Mouse (Mus musculus) forebrain, embryonic 16.5 days (tissue): ENCODE results near the gene Mybbp1a. TPM values are rescaled to one million over a fixed set of nuclear protein-coding genes. Genes with fewer than 3 reads are reported as not detected.

ENCODE experiments used
- ATAC-seq: fragments of 200-750 bp; cut with Nextera tagmentation; 2 replicates; pipeline ENCODE4 v1.8.0; 2017; ENCODE audit warnings: mild to moderate bottlenecking, moderate library complexity
- H3K27ac ChIP-seq: fragments of 300-500 bp; sonication (generic); 2 replicates; pipeline ENCODE4 v1.5.1; 2014; ENCODE audit warnings: low read length, control low read depth
- H3K27me3 ChIP-seq: fragments of 300-500 bp; sonication (generic); replicated peaks from 2 replicates; pipeline ENCODE4 v1.6.1; 2014; ENCODE audit warnings: low read length; ENCODE audit not compliant: control insufficient read depth, insufficient read depth
- H3K36me3 ChIP-seq: fragments of 300-500 bp; sonication (generic); 2 replicates; pipeline ENCODE4 v1.6.1; 2014; ENCODE audit not compliant: control insufficient read depth, insufficient read depth
- H3K4me1 ChIP-seq: fragments of 300-500 bp; sonication (generic); replicated peaks from 2 replicates; pipeline ENCODE4 v1.6.1; 2014; ENCODE audit warnings: low read length; ENCODE audit not compliant: control insufficient read depth, insufficient read depth
- H3K4me2 ChIP-seq: fragments of 300-500 bp; sonication (generic); 2 replicates; pipeline ENCODE4 v1.6.1; 2014; ENCODE audit warnings: mild to moderate bottlenecking, low read length, control low read depth
- H3K4me3 ChIP-seq: fragments of 300-500 bp; sonication (generic); replicated peaks from 2 replicates; pipeline ENCODE4 v1.5.1; 2014; ENCODE audit warnings: mild to moderate bottlenecking, low read length, control low read depth
- H3K9ac ChIP-seq: fragments of 300-500 bp; sonication (generic); replicated peaks from 2 replicates; pipeline ENCODE4 v1.6.1; 2014; ENCODE audit warnings: low read depth, low read length, control low read depth
- H3K9me3 ChIP-seq: fragments of 300-500 bp; sonication (generic); 2 replicates; pipeline ENCODE4 v1.6.1; 2016; ENCODE audit warnings: low read length; ENCODE audit not compliant: control insufficient read depth
- WGBS: fragments of 180-500 bp; shearing (Covaris S2); extraction: QIAGEN DNeasy Blood & Tissue Kit; methylation state at CpG from one replicate; pipeline ENCODE4 v1.1.7; 2014; 5-methylcytosine and 5-hydroxymethylcytosine counted together
- polyA plus RNA-seq: library from polyadenylated mRNA; unstranded; fragments of >200 nt; fragmentation: Nextera tagmentation; extraction: Ambion mirVana; gene quantifications from 2 replicates; pipeline ENCODE4 v1.2.1, GENCODE M21; 2015

The Mybbp1a gene
- polyA plus RNA-seq, 1 experiment from 2014 or later = 98.2 TPM

DNA sequence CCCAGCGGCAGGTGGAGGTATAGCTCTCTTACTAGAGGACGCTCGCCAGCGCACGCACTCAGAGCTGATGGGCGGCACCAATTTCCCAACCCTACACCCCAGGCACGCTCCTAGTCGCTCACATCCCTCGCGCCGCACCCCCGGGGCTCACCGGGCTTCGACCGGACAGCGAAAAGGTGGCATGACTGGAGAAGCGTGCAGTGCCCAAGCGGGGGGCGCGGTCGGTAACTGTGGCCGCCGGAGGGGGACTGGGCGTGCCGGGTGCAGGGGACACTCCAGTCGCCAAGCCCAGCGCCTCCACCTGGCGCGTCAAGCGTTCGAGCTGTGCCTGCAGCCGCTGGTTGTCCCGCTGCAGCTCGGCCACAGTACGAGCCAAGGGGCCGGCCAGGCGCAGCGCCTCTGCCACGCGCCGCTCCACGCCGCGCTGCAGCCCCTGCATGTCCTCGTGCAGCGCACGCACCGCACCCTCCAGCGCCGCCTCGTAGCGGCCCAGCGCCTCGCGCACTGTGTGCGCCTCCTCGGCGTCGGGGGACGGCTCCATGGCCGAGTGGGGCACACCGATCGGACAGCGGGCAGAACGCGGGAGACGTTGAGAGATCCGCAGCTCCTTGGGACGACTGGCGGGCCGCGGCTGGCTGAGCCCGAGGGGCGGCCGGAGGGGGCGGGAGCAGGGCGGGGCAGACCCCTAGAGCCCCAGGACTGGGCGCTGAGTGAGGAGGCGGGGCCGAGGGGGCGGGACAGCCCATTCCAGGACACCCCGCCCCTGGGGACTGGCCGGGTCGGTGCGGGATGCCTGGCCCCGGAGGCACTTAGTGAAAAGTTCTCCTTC lies 29.8 kb upstream of the Mybbp1a start, which contains the start of gene Smtnl2:
Gene Smtnl2, minus strand, starts transcription at position 621 of the 829 bp plus-strand sequence.
- H3K4me3 ChIP-seq = peak within 1 kb of the TSS; percentile 63
- H3K9ac ChIP-seq = peak within 1 kb of the TSS; percentile 70
- peak within 1 kb of the TSS; percentile 95 for H3K4me2 ChIP-seq
- 0 out of 2 replicates have a peak, but pooled peaks cover 2% of the 10 kb centered on the region for H3K27me3 ChIP-seq
- no peaks in the 10 kb centered on the region for H3K36me3 ChIP-seq
- no peak within 1 kb of the TSS for H3K27ac ChIP-seq
- H3K4me1 ChIP-seq = peaks cover 14% of the 10 kb centered on the region
- ATAC-seq = peak; percentile 87
- H3K9me3 ChIP-seq = no peaks in the 10 kb centered on the region
- under 1% methylated on average over 71 of the region's 86 CpGs for WGBS

DNA sequence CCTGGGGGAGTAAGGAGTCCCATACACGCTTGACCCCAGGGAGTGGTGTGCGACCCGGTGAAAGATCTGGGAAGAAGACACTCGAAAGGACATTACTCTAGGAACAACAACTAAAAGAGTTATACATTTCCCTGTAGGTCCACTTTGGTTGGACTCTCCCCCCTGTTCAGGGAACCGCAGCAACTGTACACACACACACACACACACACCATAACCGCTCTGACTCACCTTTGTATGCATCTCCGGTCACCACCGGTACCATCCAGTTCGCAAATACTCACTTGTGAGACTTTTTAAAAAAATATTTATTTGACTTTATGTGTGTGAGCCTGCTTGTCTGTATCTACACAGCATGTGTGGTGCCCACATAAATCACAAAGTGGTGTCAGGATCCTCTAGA lies 29.2 kb upstream of the Mybbp1a start:
- Histone ChIP-seq H3K36me3 (no peaks in the 10 kb centered on the region), H3K4me2 (peak overlapping the region; percentile 95), H3K4me3 (peak overlapping the region; percentile 63), H3K4me1 (peaks cover 14% of the 10 kb centered on the region), H3K27me3 (0 out of 2 replicates have a peak, but pooled peaks cover 2% of the 10 kb centered on the region), H3K27ac (no peak overlapping the region), H3K9me3 (no peaks in the 10 kb centered on the region), H3K9ac (no peak overlapping the region; the same call in 1 of the 2 replicates)
- WGBS = 32% methylated on average over 9 of the region's 9 CpGs
- ATAC-seq = no peak

DNA sequence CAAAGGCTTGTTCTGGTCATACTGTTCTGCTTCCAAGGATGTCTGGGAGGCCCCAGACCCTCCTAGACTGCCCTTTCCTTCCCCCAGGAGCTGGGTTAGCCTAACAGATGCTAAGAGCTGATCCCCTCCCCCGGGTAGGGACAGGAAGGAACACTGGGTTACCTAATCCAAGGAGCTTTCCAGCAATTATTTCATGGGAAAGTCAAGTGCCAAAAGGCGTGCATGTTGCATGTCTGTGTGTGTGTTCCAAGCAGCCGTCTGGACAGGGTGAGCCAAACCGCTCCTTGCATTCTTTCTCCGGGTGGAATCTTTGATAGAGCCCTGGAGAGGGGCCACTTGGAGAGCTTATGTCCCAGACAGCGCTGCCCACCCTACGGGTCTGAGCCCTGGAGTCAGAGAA lies 28.1 kb upstream of the Mybbp1a start:
- Histone ChIP-seq H3K27me3 (0 out of 2 replicates have a peak, but pooled peaks cover 2% of the 10 kb centered on the region), H3K4me1 (peaks cover 14% of the 10 kb centered on the region), H3K27ac (no peak overlapping the region), H3K9ac (no peak overlapping the region), H3K4me3 (no peak overlapping the region), H3K4me2 (no peak overlapping the region), H3K9me3 (no peaks in the 10 kb centered on the region), H3K36me3 (no peaks in the 10 kb centered on the region)
- no peak for ATAC-seq
- 83% methylated on average over 7 of the region's 7 CpGs for WGBS

DNA sequence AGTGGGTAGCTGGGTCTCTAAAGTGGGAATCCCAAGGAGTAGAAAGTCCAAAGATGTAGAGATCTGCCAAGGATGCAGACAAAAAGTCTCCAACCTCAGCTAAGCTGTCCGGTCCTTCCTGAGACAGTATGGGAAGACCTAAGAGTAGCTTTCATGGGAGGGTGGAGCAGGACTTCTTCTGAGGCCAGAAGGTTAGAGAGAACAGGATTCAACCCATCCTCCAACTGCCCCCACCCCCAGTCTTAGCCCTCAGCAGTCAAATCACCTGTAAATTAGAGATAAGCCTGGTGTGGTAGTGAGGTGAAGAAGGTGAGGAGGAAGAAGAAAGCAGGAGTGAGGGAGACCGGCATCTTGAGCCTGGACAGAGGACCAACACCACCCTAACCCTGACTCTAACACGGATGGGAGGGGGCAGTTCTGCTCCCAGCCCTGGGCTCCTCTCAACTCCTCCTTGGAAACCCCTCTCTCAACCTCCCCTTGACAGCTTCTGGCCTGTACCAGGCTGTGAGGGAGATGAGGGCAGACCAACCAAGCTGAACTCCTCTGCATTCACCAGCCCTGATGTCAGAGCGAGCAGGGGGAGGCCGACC lies 27.5 kb upstream of the Mybbp1a start:
- no peak overlapping the region for H3K4me3 ChIP-seq
- 0 out of 2 replicates have a peak, but pooled peaks cover 2% of the 10 kb centered on the region for H3K27me3 ChIP-seq
- ATAC-seq = no peak
- H3K36me3 ChIP-seq = no peaks in the 10 kb centered on the region
- no peak overlapping the region for H3K9ac ChIP-seq
- no peak overlapping the region for H3K4me2 ChIP-seq
- H3K9me3 ChIP-seq = no peaks in the 10 kb centered on the region
- no peak overlapping the region for H3K27ac ChIP-seq
- 64% methylated on average over 5 of the region's 5 CpGs for WGBS
- peaks cover 14% of the 10 kb centered on the region for H3K4me1 ChIP-seq

DNA sequence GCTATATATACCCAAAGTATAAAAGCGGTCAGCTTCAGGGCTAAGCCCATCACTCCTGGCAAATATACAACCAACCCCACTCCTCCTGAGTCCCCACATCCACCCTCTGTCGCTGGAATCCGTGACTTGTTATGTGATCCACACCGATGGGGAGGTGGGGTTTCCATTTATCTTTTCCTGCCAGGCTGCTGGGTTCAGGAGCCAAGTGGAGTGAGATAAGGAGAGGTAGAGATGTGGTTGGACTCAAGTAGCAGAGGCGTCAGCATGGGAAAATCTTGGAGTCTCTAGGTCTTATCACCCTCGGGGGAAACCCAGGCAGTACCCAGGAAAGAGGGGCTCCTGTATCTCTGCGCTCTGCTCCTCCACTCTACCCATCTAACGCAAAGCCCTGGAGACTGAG lies 26.0 kb upstream of the Mybbp1a start:
- no peak overlapping the region for H3K27ac ChIP-seq
- no peak overlapping the region for H3K4me3 ChIP-seq
- ATAC-seq = no peak
- 0 out of 2 replicates have a peak, but pooled peaks cover 2% of the 10 kb centered on the region for H3K27me3 ChIP-seq
- no peaks in the 10 kb centered on the region for H3K9me3 ChIP-seq
- H3K9ac ChIP-seq = no peak overlapping the region
- 88% methylated on average over 8 of the region's 8 CpGs for WGBS
- H3K36me3 ChIP-seq = no peaks in the 10 kb centered on the region
- no peak overlapping the region for H3K4me2 ChIP-seq
- peaks cover 14% of the 10 kb centered on the region for H3K4me1 ChIP-seq

DNA sequence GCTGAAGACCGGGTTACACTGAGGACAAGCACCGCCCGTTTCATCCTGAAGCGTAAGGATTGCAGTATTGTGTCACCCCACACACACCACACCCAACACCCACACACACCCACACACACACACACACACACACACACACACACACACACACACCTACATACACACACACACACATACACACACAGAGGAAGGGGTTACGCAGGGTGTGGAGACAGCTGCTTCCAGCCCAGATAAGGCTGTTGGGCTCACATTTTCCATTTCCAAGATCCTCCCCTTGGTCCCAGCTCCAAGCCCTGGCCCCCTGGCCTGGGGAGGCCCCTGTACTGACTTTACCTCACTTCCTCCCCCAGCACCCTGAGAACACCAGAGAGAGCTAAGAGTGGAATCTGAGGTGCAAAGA lies 24.5 kb upstream of the Mybbp1a start:
- ATAC-seq = no peak
- 93% methylated on average over 5 of the region's 5 CpGs for WGBS

DNA sequence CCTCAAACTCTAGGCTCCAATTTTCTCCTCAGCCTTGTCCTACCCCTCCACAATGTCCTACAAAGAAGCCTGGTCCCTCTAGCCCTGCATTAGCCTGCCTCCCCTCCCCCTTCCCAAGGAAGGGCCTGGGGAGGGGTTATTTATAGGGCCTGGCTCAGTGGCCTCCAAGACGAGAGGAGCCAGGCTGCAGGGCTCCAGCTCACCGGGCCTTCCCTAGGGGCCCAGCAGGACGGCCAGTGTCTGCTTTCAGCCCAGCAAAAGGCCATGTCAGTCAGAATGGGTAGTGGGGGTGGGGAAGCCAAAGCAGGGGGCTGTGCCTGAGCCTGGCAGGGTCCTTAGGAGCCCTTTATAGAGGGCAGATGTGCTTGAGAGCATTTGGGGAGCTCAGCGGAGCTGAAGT lies 23.8 kb upstream of the Mybbp1a start:
- H3K36me3 ChIP-seq = no peaks in the 10 kb centered on the region
- H3K27me3 ChIP-seq = no peaks in the 10 kb centered on the region
- ATAC-seq = no peak
- no peak overlapping the region for H3K27ac ChIP-seq
- no peak overlapping the region for H3K9ac ChIP-seq
- no peaks in the 10 kb centered on the region for H3K9me3 ChIP-seq
- H3K4me1 ChIP-seq = no peaks in the 10 kb centered on the region
- 6% methylated on average over 4 of the region's 4 CpGs for WGBS
- H3K4me3 ChIP-seq = no peak overlapping the region
- H3K4me2 ChIP-seq = no peak overlapping the region

More for the DNA sequence above, 24.5 kb upstream of the Mybbp1a start:
- H3K27me3 ChIP-seq = 0 out of 2 replicates have a peak, but pooled peaks cover 1% of the 10 kb centered on the region
- peaks cover 2% of the 10 kb centered on the region for H3K4me1 ChIP-seq
- no peak overlapping the region for H3K4me3 ChIP-seq
- H3K9me3 ChIP-seq = no peaks in the 10 kb centered on the region
- no peak overlapping the region for H3K9ac ChIP-seq
- H3K27ac ChIP-seq = no peak overlapping the region
- no peak overlapping the region for H3K4me2 ChIP-seq
- H3K36me3 ChIP-seq = no peaks in the 10 kb centered on the region

DNA sequence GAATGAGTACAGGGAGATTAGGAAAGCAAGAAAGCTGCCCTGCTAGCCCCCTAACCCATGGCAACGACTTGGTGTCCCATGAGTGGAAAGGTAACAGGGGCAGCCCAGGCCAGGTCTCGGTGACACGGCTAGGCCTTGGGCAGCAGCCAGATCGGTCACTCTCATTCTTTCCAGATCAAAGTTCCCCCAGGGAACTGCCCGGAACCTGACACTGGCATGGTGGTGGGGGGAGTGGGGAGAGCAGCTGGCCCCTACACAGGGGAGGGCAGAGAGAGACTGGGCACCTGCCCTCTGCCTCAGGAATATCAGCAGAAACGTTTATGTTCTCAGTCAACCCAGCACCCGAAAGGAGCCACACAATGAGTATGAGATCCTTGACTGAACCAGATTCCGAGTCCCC lies 22.9 kb upstream of the Mybbp1a start:
- 38% methylated on average over 8 of the region's 8 CpGs for WGBS
- H3K27ac ChIP-seq = no peak overlapping the region
- no peak for ATAC-seq
- H3K9ac ChIP-seq = no peak overlapping the region
- no peaks in the 10 kb centered on the region for H3K4me1 ChIP-seq
- no peaks in the 10 kb centered on the region for H3K36me3 ChIP-seq
- H3K4me3 ChIP-seq = no peak overlapping the region
- H3K4me2 ChIP-seq = no peak overlapping the region
- H3K27me3 ChIP-seq = no peaks in the 10 kb centered on the region
- no peaks in the 10 kb centered on the region for H3K9me3 ChIP-seq

DNA sequence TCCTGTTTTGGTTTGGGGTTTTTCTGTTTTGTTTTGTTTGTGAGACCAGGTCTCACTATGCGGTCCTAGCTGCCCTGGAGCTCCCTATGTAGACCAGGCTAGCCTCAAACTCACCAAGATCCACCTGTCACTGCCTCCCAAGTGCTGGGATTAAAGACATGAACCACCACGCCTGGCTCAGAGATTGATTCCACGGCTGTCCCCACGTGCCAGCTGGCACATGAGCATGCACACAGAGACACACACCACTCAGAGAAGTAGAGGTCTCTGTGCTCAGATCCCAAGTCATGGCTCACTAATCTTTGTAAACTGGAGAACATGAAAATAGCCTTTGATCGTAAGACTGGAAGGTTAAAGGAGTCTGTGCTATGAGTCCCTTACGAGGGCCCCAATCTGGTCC lies 22.1 kb upstream of the Mybbp1a start:
- WGBS = 88% methylated on average over 6 of the region's 6 CpGs
- Histone ChIP-seq H3K27me3 (no peaks in the 10 kb centered on the region), H3K9me3 (no peaks in the 10 kb centered on the region), H3K9ac (no peak overlapping the region), H3K4me3 (no peak overlapping the region), H3K27ac (no peak overlapping the region), H3K4me2 (no peak overlapping the region), H3K36me3 (no peaks in the 10 kb centered on the region), H3K4me1 (no peaks in the 10 kb centered on the region)
- ATAC-seq = no peak
